Mouse (Mus musculus) thymus, postnatal 4 days (tissue): ENCODE results near the gene Qrfpr.

Experiments
- DNase-seq: peaks from one replicate; pipeline ENCODE4 v3.0.0; 2021

Gene Qrfpr

GRCm38 (mm10) chr3:36221743-36222682, at the start of gene Qrfpr:
Gene Qrfpr (minus strand): TSS chr3:36222313.
- no peak for DNase-seq

GRCm38 (mm10) chr3:36263873-36264272, 41.8 kb upstream of the Qrfpr start:
- no peak for DNase-seq

- DNase-seq = no peak
Observed at GRCm38 (mm10) chr3:36263265-36263664, 41.2 kb upstream of the Qrfpr start.

- DNase-seq = no peak
Observed at GRCm38 (mm10) chr3:36250585-36250984, 28.5 kb upstream of the Qrfpr start.

- DNase-seq = no peak
Observed at GRCm38 (mm10) chr3:36248446-36248845, 26.3 kb upstream of the Qrfpr start.

- DNase-seq = no peak
Observed at GRCm38 (mm10) chr3:36229941-36230340, 7.8 kb upstream of the Qrfpr start.

GRCm38 (mm10) chr3:36227246-36227645, 5.1 kb upstream of the Qrfpr start:
- no peak for DNase-seq

- DNase-seq = no peak
Observed at GRCm38 (mm10) chr3:36223361-36223760, 1.2 kb upstream of the Qrfpr start.

GRCm38 (mm10) chr3:36212758-36213157, 9.4 kb downstream of the Qrfpr start:
- DNase-seq = no peak

- DNase-seq = no peak
Observed at GRCm38 (mm10) chr3:36210939-36211338, 11.2 kb downstream of the Qrfpr start.

GRCm38 (mm10) chr3:36209776-36210555, 12.1 kb downstream of the Qrfpr start:
- peak; percentile 22 for DNase-seq

- no peak for DNase-seq
Observed at GRCm38 (mm10) chr3:36207520-36208264, 14.4 kb downstream of the Qrfpr start.

- no peak for DNase-seq
Observed at GRCm38 (mm10) chr3:36202932-36203331, 19.2 kb downstream of the Qrfpr start.

- no peak for DNase-seq
Observed at GRCm38 (mm10) chr3:36201098-36201497, 21.0 kb downstream of the Qrfpr start.

GRCm38 (mm10) chr3:36189243-36189642, 32.9 kb downstream of the Qrfpr start:
- DNase-seq = no peak

GRCm38 (mm10) chr3:36186510-36186909, 35.6 kb downstream of the Qrfpr start:
- DNase-seq = no peak

- peak; percentile 51 for DNase-seq
Observed at GRCm38 (mm10) chr3:36181519-36181918, 40.6 kb downstream of the Qrfpr start.

GRCm38 (mm10) chr3:36173761-36174160, 48.4 kb downstream of the Qrfpr start:
- no peak for DNase-seq

GRCm38 (mm10) chr3:36171348-36171747, 50.8 kb downstream of the Qrfpr start:
- no peak for DNase-seq

GRCm38 (mm10) chr3:36170670-36171210, 51.4 kb downstream of the Qrfpr start:
- no peak for DNase-seq

- DNase-seq = no peak
Observed at GRCm38 (mm10) chr3:36155268-36155667, 66.8 kb downstream of the Qrfpr start.

GRCm38 (mm10) chr3:36150934-36151686, 71.0 kb downstream of the Qrfpr start, which contains the start of gene D3Ertd254e:
Gene D3Ertd254e (plus strand): TSS chr3:36151017.
- peak; percentile 87 for DNase-seq
